Mouse (Mus musculus): ENCODE data around the gene Cenpb.

DNA sequence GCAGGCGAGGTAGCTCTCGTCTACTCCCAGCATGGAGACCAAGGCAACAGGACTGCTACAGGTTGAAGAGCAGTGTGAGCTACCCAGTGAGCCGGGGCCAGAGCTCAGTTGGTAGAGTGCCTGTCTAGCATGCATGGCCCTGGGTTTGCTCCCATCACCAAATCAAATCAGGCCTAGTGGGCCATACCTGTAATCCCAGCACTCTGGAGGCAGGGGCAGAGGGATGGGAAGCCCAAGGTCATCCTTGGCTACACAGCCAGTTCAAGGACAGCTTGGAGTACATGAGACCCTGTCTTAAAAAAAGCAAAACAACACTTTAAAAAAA, 30.7 kb downstream of the Cenpb start:
- no peak for TF ChIP-seq CTCF (IDR thresholded peaks at IDR 0.05; ENCODE audit: extremely low read depth, insufficient read depth, insufficient read length, insufficient replicate concordance)
- TF ChIP-seq POLR2A (IDR thresholded peaks at IDR 0.05; ENCODE audit: low read depth, low read length) = no peak
